Mouse (Mus musculus): ENCODE results near the gene Kif2a. TPM values are rescaled to one million over a fixed set of nuclear protein-coding genes. Genes with fewer than 3 reads are reported as not detected.
"Not testable (repeated sequence)": the region's sequence is repeated elsewhere in the genome, so short reads cannot be mapped to it uniquely, and the experiment has no call there.

The Kif2a gene
- polyA plus RNA-seq, 1 experiment from 2014 or later: 70.8 TPM

GRCm38 (mm10) chr13:107011618-107012017, 10.3 kb downstream of the Kif2a start:
- Histone ChIP-seq H3K27ac (replicated peaks) (no peak overlapping the region), H3K9ac (no peak overlapping the region), H3K4me1 (replicated peaks) (peaks cover 14% of the 10 kb centered on the region), H3K4me3 (no peak overlapping the region), H3K27me3 (no peaks in the 10 kb centered on the region), H3K4me2 (no peak overlapping the region), H3K36me3 (no peaks in the 10 kb centered on the region), H3K9me3 (no peaks in the 10 kb centered on the region)
- WGBS: 89% methylated on average over 2 of the region's 2 CpGs
- ATAC-seq (ENCODE audit: low FRiP score, low read depth): no peak

DNA sequence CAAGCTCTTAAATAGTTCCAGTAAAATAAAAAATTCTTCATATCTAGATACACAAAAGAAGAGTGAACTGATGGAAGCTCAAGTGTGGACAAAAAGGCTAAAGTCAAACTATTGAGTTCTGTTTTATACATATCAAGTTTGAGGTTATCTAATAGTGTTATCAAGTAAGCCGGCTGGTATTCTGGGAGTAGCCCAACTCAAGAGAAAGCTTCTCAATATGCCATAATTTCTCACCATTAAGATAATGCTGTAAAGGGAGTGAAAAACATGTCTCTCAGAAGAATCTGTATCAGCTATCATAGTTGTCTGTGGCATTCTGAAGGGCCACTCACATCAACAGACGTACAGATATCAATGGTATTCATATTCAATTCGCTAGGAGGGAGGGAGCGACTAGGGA, 13.8 kb downstream of the Kif2a start:
- 89% methylated on average over 4 of the region's 4 CpGs for WGBS
- H3K9ac ChIP-seq: no peak overlapping the region
- H3K27me3 ChIP-seq: no peaks in the 10 kb centered on the region
- no peaks in the 10 kb centered on the region for H3K9me3 ChIP-seq
- ATAC-seq (ENCODE audit: low FRiP score, low read depth): no peak
- no peaks in the 10 kb centered on the region for H3K36me3 ChIP-seq
- no peak overlapping the region for H3K4me2 ChIP-seq
- H3K4me1 ChIP-seq (replicated peaks): peaks cover 9% of the 10 kb centered on the region; the same call in 1 of the 2 replicates
- no peak overlapping the region for H3K27ac ChIP-seq (replicated peaks)
- no peak overlapping the region for H3K4me3 ChIP-seq

GRCm38 (mm10) chr13:107003211-107003610, 18.7 kb downstream of the Kif2a start:
- no peak overlapping the region for H3K4me3 ChIP-seq
- WGBS: 95% methylated on average over 2 of the region's 2 CpGs
- H3K27ac ChIP-seq (replicated peaks): no peak overlapping the region
- no peak for ATAC-seq (ENCODE audit: low FRiP score, low read depth)
- H3K4me1 ChIP-seq (replicated peaks): 0 out of 2 replicates have a peak, but pooled peaks cover 3% of the 10 kb centered on the region
- H3K4me2 ChIP-seq: no peak overlapping the region
- H3K36me3 ChIP-seq: no peaks in the 10 kb centered on the region
- no peak overlapping the region for H3K9ac ChIP-seq
- no peaks in the 10 kb centered on the region for H3K9me3 ChIP-seq
- no peaks in the 10 kb centered on the region for H3K27me3 ChIP-seq

DNA sequence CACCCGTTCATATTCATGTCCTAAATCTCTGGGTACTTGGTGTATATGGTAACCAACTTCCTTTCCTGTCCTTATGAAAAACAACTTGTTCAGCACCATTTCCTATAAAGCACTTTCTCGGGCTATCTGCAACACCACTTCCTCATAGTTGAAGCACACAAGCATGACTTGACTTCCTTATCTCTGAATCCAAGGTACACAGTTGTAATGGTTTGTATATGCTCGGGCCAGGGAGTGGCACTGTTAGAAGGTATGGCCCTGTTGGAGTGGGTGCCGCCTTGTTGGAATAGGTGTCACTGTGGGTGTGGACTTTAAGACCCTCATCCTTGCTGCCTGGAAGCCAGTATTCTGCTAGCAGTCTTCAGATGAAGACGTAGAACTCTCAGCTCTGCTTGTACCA, 23.3 kb downstream of the Kif2a start:
- H3K4me3 ChIP-seq: no peak overlapping the region
- WGBS: 91% methylated on average over 5 of the region's 5 CpGs
- 0 out of 2 replicates have a peak, but pooled peaks have one; percentile 31 for ATAC-seq (ENCODE audit: low FRiP score, low read depth)
- no peaks in the 10 kb centered on the region for H3K36me3 ChIP-seq
- H3K9me3 ChIP-seq: no peaks in the 10 kb centered on the region
- no peaks in the 10 kb centered on the region for H3K4me1 ChIP-seq (replicated peaks)
- H3K9ac ChIP-seq: no peak overlapping the region
- no peaks in the 10 kb centered on the region for H3K27me3 ChIP-seq
- H3K4me2 ChIP-seq: no peak overlapping the region
- H3K27ac ChIP-seq (replicated peaks): no peak overlapping the region

DNA sequence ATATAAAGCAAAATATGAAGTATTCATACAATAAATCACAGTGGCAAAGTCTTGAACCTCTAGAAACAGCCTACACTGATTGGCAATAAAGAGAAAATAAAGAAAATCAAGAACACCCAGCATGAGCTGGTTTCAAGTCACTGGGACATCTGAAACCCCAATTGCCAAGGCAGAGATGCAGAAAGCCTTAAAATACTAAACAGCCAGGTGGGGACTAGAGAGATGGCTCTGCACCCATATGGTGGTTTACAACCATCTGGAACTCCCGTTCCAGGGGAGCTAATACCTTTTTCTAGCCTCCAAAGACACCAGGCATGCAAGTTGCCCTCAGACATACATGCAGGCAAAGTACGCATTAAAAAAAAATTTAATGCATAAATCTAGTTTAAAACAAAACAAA, 23.9 kb downstream of the Kif2a start:
- H3K4me2 ChIP-seq: no peak overlapping the region
- ATAC-seq (ENCODE audit: low FRiP score, low read depth): no peak
- no peak overlapping the region for H3K9ac ChIP-seq
- WGBS: 94% methylated on average over 2 of the region's 2 CpGs
- peaks cover 5% of the 10 kb centered on the region; the same call in 1 of the 2 replicates for H3K36me3 ChIP-seq
- H3K9me3 ChIP-seq: no peaks in the 10 kb centered on the region
- H3K27ac ChIP-seq (replicated peaks): no peak overlapping the region
- H3K27me3 ChIP-seq: no peaks in the 10 kb centered on the region
- no peak overlapping the region for H3K4me3 ChIP-seq
- H3K4me1 ChIP-seq (replicated peaks): no peaks in the 10 kb centered on the region

- H3K36me3 ChIP-seq; H3K4me1 ChIP-seq (replicated peaks); H3K4me3 ChIP-seq; H3K9me3 ChIP-seq; H3K9ac ChIP-seq; H3K27me3 ChIP-seq; H3K4me2 ChIP-seq; ATAC-seq (ENCODE audit: low FRiP score, low read depth); H3K27ac ChIP-seq (replicated peaks): not testable (repeated sequence)
- 96% methylated on average over 4 of the region's 4 CpGs for WGBS
These were observed 24.4 kb downstream of the Kif2a start for GRCm38 (mm10) chr13:106997557-106997956.

DNA sequence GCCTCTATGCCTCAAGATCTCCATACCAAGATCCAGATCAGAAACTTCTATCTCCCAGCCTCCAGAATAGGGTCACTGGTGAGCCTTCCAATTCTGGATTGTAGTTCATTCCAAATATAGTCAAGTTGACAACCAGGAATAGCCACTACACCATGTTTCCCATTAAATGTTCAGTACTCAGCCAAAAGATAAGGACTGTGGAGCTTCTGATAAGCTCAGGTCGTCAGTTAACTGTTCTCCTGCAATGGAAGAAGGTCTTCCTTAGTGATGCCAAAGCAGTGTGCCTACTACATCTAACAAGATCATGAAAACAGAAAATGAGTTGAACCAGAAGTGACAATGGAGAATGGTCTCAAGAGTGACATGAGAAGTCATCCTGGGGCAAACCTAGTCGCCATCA, 25.0 kb downstream of the Kif2a start:
- Histone ChIP-seq H3K9me3 (no peaks in the 10 kb centered on the region), H3K36me3 (peaks cover 12% of the 10 kb centered on the region), H3K27me3 (no peaks in the 10 kb centered on the region), H3K4me3 (no peak overlapping the region), H3K4me2 (no peak overlapping the region), H3K27ac (replicated peaks) (no peak overlapping the region), H3K4me1 (replicated peaks) (no peaks in the 10 kb centered on the region), H3K9ac (no peak overlapping the region)
- ATAC-seq (ENCODE audit: low FRiP score, low read depth): no peak
- 84% methylated on average over 2 of the region's 2 CpGs for WGBS

DNA sequence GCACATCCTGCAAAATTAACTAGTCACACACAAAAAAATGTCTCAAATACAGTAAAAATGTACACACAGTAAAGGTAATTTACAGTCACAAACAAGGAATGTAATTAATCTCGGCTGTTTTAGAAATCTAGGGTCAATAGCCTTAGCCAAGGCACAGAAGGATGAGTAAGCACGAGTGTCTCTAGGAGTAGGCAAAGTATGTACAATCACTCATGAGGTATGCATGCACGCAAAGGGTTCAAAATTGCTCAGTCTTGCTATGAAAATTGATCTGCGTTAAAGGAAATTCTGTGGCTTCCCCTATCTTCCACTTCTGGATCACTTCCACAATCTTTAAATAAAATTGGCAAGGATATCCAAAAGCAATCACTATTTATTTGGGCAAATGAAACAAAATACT, 60.4 kb downstream of the Kif2a start:
- no peak overlapping the region for H3K4me3 ChIP-seq
- WGBS: 95% methylated on average over 4 of the region's 4 CpGs
- H3K9ac ChIP-seq: no peak overlapping the region
- no peak for ATAC-seq (ENCODE audit: low FRiP score, low read depth)
- peaks cover 48% of the 10 kb centered on the region for H3K36me3 ChIP-seq
- H3K4me2 ChIP-seq: no peak overlapping the region
- no peak overlapping the region for H3K27ac ChIP-seq (replicated peaks)
- H3K4me1 ChIP-seq (replicated peaks): no peaks in the 10 kb centered on the region
- no peaks in the 10 kb centered on the region for H3K27me3 ChIP-seq
- H3K9me3 ChIP-seq: no peaks in the 10 kb centered on the region

GRCm38 (mm10) chr13:106960557-106960956, 61.4 kb downstream of the Kif2a start:
- no peak overlapping the region for H3K27ac ChIP-seq (replicated peaks)
- no peaks in the 10 kb centered on the region for H3K9me3 ChIP-seq
- ATAC-seq (ENCODE audit: low FRiP score, low read depth): no peak
- no peak overlapping the region for H3K4me2 ChIP-seq
- no peak overlapping the region for H3K9ac ChIP-seq
- 92% methylated on average over 3 of the region's 3 CpGs for WGBS
- H3K4me1 ChIP-seq (replicated peaks): no peaks in the 10 kb centered on the region
- H3K36me3 ChIP-seq: peaks cover 57% of the 10 kb centered on the region
- H3K27me3 ChIP-seq: no peaks in the 10 kb centered on the region
- H3K4me3 ChIP-seq: no peak overlapping the region

DNA sequence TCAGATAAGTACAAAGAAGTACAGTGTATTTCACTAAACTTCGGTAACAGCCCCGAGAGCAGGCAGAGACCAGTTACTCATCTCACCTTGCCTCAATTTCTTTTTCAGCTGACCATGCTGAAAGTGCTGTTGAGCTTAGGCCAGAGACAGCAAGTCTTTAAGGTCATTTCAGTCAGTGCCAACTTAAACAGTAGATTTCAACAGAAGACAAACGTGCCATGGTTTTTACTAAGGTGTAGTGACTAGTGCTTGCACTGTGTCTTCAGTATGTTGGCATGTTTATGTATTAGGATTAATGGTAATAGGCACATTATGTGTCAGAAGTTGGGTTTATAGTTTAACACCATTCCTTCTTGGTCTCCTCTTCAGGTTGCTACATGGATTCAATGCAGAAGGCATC, 63.6 kb downstream of the Kif2a start:
- Histone ChIP-seq H3K27me3 (no peaks in the 10 kb centered on the region), H3K4me1 (replicated peaks) (no peaks in the 10 kb centered on the region), H3K4me3 (no peak overlapping the region), H3K4me2 (no peak overlapping the region), H3K9me3 (no peaks in the 10 kb centered on the region), H3K27ac (replicated peaks) (no peak overlapping the region), H3K36me3 (peaks cover 59% of the 10 kb centered on the region), H3K9ac (no peak overlapping the region)
- 87% methylated on average over 3 of the region's 3 CpGs for WGBS
- ATAC-seq (ENCODE audit: low FRiP score, low read depth): no peak

DNA sequence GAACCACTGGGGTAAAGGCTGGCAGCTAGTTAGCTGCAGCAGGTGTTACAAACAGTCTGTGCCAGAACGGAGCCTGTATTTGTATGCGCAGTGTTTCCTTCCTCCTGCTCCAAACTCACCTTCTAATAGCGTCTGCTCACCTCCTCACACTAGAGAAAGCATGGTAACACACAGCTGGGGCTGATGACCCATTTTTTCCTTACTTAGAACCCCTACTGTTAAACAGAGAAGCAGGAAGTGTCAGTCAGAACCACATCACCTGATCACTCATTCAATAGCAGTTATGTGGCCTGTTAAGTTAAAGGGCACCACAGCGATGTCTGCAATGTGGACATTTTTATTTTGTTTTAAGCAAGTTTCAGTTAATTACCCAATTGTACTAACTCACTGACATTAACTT, 64.4 kb downstream of the Kif2a start:
- Histone ChIP-seq H3K4me1 (replicated peaks) (no peaks in the 10 kb centered on the region), H3K9me3 (no peaks in the 10 kb centered on the region), H3K36me3 (peaks cover 61% of the 10 kb centered on the region), H3K27ac (replicated peaks) (no peak overlapping the region), H3K27me3 (no peaks in the 10 kb centered on the region), H3K9ac (no peak overlapping the region), H3K4me2 (no peak overlapping the region), H3K4me3 (no peak overlapping the region)
- 86% methylated on average over 4 of the region's 4 CpGs for WGBS
- ATAC-seq (ENCODE audit: low FRiP score, low read depth): no peak

- H3K4me1 ChIP-seq (replicated peaks): no peaks in the 10 kb centered on the region
- ATAC-seq (ENCODE audit: low FRiP score, low read depth): no peak
- no peak overlapping the region for H3K4me2 ChIP-seq
- H3K4me3 ChIP-seq: no peak overlapping the region
- WGBS: 95% methylated on average over 3 of the region's 3 CpGs
- no peak overlapping the region for H3K27ac ChIP-seq (replicated peaks)
- no peaks in the 10 kb centered on the region for H3K9me3 ChIP-seq
- H3K36me3 ChIP-seq: peaks cover 63% of the 10 kb centered on the region
- no peak overlapping the region for H3K9ac ChIP-seq
- H3K27me3 ChIP-seq: no peaks in the 10 kb centered on the region
These were observed 67.0 kb downstream of the Kif2a start for GRCm38 (mm10) chr13:106954880-106955279.

DNA sequence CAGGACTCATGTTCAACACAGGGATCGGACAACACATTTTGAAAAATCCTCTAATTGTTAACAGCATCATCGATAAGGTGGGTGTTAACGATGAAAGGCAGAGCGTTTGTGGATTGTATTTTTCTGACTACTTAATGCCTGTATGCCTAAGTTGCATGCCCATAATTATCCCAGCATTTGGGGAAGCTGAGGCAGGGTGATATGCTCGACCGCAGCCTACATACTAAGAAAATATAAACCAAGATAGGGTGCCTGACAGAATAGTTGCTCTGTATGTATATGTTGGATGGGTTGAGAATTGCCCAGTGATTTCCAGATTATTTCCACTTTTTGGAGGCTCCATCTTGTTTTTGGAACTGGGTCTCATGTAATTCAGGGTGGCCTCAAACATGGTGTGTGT, 74.3 kb downstream of the Kif2a start:
- ATAC-seq (ENCODE audit: low FRiP score, low read depth): no peak
- Histone ChIP-seq H3K36me3 (peaks cover 25% of the 10 kb centered on the region), H3K4me1 (replicated peaks) (peaks cover 19% of the 10 kb centered on the region), H3K27ac (replicated peaks) (peak overlapping the region; percentile 87), H3K9me3 (no peaks in the 10 kb centered on the region), H3K27me3 (no peaks in the 10 kb centered on the region), H3K9ac (peak overlapping the region; percentile 94), H3K4me2 (peak overlapping the region; percentile 72), H3K4me3 (peak overlapping the region; percentile 95)
- 5% methylated on average over 6 of the region's 6 CpGs for WGBS
